Mouse (Mus musculus) cerebellum, adult 2 months (tissue): ENCODE data around the gene Nat10. TPM values are rescaled to one million over a fixed set of nuclear protein-coding genes. Genes with fewer than 3 reads are reported as not detected.

ENCODE experiments used
- DNase-seq, 2 experiments: peaks; one replicate each; pipeline ENCODE4 v3.0.0; 2021
- H3K27ac ChIP-seq: fragments of 200-500 bp; 2 replicates; pipeline ENCODE4 v1.5.1; 2012; ENCODE audit warnings: low read length, control low read depth, inconsistent platforms; ENCODE audit not compliant: insufficient read depth
- H3K27me3 ChIP-seq: fragments of 200-500 bp; 2 replicates; pipeline ENCODE4 v1.6.1; 2012; ENCODE audit warnings: inconsistent platforms, mild to moderate bottlenecking, low read length, moderate library complexity; ENCODE audit not compliant: control insufficient read depth, insufficient read depth
- H3K4me1 ChIP-seq: fragments of 200-500 bp; 2 replicates; pipeline ENCODE4 v1.6.1; 2011; ENCODE audit warnings: low read length; ENCODE audit not compliant: control insufficient read depth, insufficient read depth
- H3K4me3 ChIP-seq: fragments of 200-500 bp; replicated peaks from 2 replicates; pipeline ENCODE3; 2011; ENCODE audit warnings: mild to moderate bottlenecking, low read depth, low read length, control low read depth; ENCODE audit not compliant: insufficient read depth
- CTCF ChIP-seq: fragments of 200-500 bp; IDR thresholded peaks from 2 replicates; pipeline ENCODE4 v1.5.1; 2011; ENCODE audit warnings: low read depth, mild to moderate bottlenecking, control low read depth, low read length, moderate library complexity, borderline replicate concordance; ENCODE audit not compliant: insufficient read depth
- POLR2A ChIP-seq: fragments of 200-500 bp; IDR thresholded peaks from 2 replicates; pipeline ENCODE4 v1.6.1; 2011; ENCODE audit warnings: low read length, control low read depth, borderline replicate concordance; ENCODE audit not compliant: insufficient read depth
- WGBS: fragments of 180-500 bp; shearing (Covaris S2); methylation state at CpG from one replicate; pipeline ENCODE4 v1.1.7; 2018; 5-methylcytosine and 5-hydroxymethylcytosine counted together
- polyA plus RNA-seq: library from polyadenylated mRNA; depleted of rRNA; stranded (reverse); fragments of >200 nt; gene quantifications from 2 replicates; pipeline ENCODE4 v1.2.3, GENCODE M21; 2012

Nat10 gene
- polyA plus RNA-seq, 1 experiment, result 41.4 TPM

DNA sequence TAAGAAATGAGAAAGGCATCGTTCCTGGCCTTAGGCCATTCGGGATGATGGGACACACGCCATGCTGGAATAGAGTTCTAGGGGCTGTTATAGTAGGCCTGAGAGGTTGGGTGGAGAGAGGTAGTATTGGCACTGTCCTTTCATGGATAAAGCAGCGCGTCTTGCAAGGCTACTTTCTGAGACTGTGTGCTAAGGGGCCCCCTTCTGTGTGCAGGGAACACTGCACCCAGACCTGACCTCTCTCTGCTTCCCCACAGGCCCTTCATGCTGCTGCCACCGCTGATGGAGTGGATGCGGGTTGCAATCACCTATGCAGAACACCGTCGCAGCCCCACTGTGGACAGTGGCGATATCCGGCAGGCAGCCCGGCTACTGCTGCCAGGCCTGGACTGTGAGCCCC is 60.6 kb downstream of the Nat10 start:
- WGBS, result 80% methylated on average over 12 of the region's 12 CpGs
- Histone ChIP-seq H3K27ac (no peak overlapping the region), H3K4me1 (no peaks in the 10 kb centered on the region; the same call in 1 of the 2 replicates), H3K4me3 (no peak overlapping the region), H3K27me3 (no peaks in the 10 kb centered on the region)
- TF ChIP-seq POLR2A, result no peak
- TF ChIP-seq CTCF, result no peak
- no peak for DNase-seq

DNA sequence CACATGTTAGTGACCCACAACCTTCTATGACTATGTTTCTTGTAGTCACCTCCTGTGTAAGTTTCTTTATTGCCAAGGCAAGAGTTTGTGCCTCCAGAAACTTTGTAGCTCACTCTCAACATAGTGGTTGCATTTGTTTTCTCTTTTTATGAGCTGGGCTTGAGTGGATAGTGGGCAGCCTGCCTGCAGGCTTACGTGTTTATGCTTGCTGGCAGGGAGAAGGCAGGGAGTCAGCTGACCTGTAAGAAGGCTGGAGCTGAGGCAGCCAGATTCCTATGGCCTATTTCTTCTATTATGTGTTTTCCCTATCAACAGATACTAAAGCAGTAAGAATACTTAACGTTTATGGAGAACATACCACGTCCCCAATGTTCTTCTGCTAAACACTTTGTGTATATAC is 64.9 kb downstream of the Nat10 start:
- TF ChIP-seq CTCF (no peak), POLR2A (no peak)
- no peak for DNase-seq
- Histone ChIP-seq H3K4me3 (no peak overlapping the region), H3K4me1 (peaks cover 3% of the 10 kb centered on the region; the same call in 1 of the 2 replicates), H3K27ac (no peak overlapping the region), H3K27me3 (no peaks in the 10 kb centered on the region)
- WGBS, result 77% methylated on average over 3 of the region's 3 CpGs

DNA sequence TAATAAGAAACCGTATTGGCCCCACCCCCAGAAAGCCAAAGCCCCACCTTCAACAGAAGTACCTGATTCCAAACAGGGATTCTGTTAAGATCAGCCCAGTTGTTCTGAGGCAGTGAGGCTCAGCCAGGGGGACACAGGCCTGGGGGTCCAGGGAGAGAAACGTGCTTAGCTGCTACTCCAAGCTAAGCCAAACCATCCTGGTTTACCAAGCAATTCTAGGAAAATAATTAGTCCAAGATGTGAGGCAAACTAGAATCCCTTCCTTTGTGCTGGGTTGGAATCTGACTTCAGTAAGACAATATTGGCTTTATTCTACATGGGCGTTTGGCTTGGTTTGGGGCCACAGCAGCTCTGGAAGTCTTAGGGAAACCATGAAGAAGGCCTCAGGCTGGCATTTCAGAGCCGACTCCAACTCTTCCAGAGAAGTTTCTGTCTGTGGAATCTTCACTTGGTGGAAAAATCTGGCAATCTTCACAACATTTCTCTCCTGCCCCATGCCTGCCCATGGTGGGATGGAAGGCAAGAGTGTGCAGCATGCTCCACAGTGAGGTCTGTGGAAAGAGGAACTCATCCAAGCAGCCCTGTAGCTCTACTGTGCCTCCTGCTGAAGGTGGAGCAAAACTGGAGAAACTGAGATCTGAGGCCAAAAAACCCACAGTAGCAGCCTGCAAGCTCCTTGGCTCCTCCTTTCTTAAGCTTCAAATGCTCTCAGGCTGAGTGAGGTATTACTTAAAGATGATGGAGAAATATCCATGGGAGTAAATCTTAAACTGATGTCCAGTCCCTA is 66.1 kb downstream of the Nat10 start:
- no peak overlapping the region for H3K27ac ChIP-seq
- WGBS, result 79% methylated on average over 4 of the region's 4 CpGs
- DNase-seq, result no peak
- no peak for TF ChIP-seq POLR2A
- no peak for TF ChIP-seq CTCF
- peaks cover 13% of the 10 kb centered on the region; the same call in 1 of the 2 replicates for H3K4me1 ChIP-seq
- no peaks in the 10 kb centered on the region for H3K27me3 ChIP-seq
- no peak overlapping the region for H3K4me3 ChIP-seq

DNA sequence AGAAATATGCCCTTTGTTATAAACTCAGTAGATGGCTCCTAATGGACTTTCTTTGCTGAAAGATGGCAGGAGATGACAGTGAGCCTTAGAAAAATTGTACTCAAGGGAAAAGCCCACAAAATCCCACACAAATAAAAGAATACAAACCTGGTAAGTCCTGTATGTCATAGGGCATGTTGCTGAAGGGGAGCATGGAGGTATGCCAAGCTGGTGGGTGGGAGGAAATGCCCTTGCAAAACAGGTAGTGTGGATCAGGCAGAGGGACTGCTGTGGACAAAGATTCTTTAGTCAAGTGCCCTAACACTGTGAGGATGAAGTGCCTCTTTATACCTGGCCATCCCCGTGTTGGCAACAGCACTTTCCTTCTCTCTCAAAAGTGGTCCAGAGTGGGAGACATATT is 68.3 kb downstream of the Nat10 start:
- Histone ChIP-seq H3K27me3 (no peaks in the 10 kb centered on the region), H3K4me3 (no peak overlapping the region), H3K4me1 (peaks cover 13% of the 10 kb centered on the region; the same call in 1 of the 2 replicates), H3K27ac (no peak overlapping the region)
- no peak for DNase-seq
- 100% methylated on average over 1 of the region's 1 CpGs for WGBS
- TF ChIP-seq CTCF (no peak), POLR2A (no peak)

DNA sequence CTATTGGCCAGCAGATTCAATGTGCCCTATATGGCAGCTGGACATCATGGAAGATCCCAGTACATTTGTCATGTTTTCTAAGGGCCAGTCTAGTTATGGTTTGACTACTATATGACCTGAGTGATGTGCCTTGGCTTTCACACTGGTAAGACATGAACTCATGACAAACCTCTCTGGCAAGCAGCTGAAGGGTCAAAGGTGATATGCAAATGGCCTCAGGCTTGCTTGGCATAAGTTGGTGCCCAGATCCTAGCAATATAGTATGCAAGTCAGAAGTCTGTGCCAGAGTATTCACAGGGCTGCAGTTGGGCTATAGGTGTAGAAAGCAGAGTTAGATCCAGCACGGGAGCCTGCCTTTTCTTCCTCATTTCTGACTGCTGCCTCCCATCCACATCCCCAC is 69.8 kb downstream of the Nat10 start:
- DNase-seq, result no peak
- 78% methylated on average over 1 of the region's 1 CpGs for WGBS
- H3K27me3 ChIP-seq, result no peaks in the 10 kb centered on the region
- no peak overlapping the region for H3K4me3 ChIP-seq
- peaks cover 17% of the 10 kb centered on the region for H3K4me1 ChIP-seq
- TF ChIP-seq CTCF (no peak), POLR2A (no peak)
- no peak overlapping the region for H3K27ac ChIP-seq

DNA sequence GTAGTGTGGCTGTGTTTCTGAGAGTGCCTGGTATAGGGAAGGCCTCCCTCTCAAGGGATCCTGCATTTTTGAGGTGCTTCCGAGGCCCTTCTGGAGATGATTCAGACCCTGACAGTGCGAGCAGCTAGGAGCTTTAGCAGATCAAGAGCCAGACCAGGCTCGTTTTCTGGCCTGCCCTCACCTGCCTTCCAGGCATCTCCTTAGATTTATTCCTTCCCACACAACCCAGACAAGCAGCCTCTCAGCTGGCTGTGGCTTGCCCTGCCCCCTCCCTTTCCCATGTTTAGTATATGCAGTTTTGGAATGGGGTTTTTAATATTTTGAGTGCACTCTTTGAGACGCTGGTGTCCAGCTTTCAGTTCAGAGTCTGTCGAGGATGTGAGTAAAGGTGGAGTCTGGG is 70.2 kb downstream of the Nat10 start:
- Histone ChIP-seq H3K4me3 (no peak overlapping the region), H3K4me1 (peaks cover 17% of the 10 kb centered on the region), H3K27ac (no peak overlapping the region)

DNA sequence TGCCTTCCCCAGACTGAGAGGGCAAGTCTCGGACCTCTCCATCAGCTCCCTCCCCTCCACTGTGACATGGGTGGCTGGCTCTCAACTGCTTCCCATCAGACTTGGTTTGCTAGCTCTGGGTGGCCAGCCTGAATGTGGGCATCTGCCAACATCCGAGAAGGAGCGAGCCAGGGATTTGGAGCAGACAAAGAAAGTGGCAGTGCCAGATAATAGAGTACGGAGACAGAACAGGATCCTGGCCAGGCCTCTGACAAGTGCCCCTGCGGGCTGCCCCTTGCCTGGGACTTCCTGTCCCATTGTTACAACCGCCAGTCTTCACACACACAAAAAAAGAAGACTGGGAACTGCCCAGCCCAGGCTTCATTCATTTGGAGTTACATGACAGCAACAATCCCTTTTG is 70.6 kb downstream of the Nat10 start:
- peaks cover 17% of the 10 kb centered on the region for H3K4me1 ChIP-seq
- no peak for TF ChIP-seq CTCF
- TF ChIP-seq POLR2A, result no peak
- peak; percentile 48 to 66 for DNase-seq
- H3K27me3 ChIP-seq, result no peaks in the 10 kb centered on the region
- H3K4me3 ChIP-seq, result no peak overlapping the region
- WGBS, result 12% methylated on average over 6 of the region's 6 CpGs
- H3K27ac ChIP-seq, result no peak overlapping the region

More for the DNA sequence above, 70.2 kb downstream of the Nat10 start:
- 52% methylated on average over 5 of the region's 5 CpGs for WGBS
- DNase-seq, result no peak
- no peaks in the 10 kb centered on the region for H3K27me3 ChIP-seq
- TF ChIP-seq POLR2A (no peak), CTCF (no peak)

DNA sequence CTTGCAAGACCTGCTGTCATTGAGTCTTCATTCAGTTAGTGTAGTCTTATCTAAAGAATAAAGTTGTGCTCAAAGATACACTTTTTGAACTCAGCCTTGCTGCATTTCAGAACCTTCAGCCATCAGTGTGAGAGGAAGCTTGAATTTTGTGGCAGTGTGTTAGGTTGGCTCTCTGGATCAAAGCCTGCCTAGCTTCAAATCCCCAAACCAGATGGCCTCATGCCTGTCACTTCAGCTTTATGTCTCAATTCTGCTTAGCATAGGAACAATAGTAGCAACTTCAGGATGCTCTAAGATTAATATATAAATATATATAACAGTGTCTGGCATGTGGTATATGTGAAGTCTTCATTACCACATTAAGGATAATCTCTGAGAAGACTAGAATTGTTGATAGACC is 73.2 kb downstream of the Nat10 start:
- no peaks in the 10 kb centered on the region for H3K27me3 ChIP-seq
- DNase-seq, result no peak
- peaks cover 17% of the 10 kb centered on the region for H3K4me1 ChIP-seq
- H3K27ac ChIP-seq, result no peak overlapping the region
- no peak overlapping the region for H3K4me3 ChIP-seq
- TF ChIP-seq POLR2A (no peak), CTCF (no peak)
